Mouse (Mus musculus) lung, adult 2 months (tissue): ENCODE results near the gene Lama2. TPM values are rescaled to one million over a fixed set of nuclear protein-coding genes. Genes with fewer than 3 reads are reported as not detected.
"Not testable (repeated sequence)": the region's sequence is repeated elsewhere in the genome, so short reads cannot be mapped to it uniquely, and the experiment has no call there.

ENCODE experiments used
- DNase-seq: peaks from one replicate; pipeline ENCODE4 v3.0.0; 2022
- H3K4me1 ChIP-seq: fragments of 200-500 bp; 2 replicates; pipeline ENCODE4 v1.6.1; 2011; ENCODE audit warnings: low read length; ENCODE audit not compliant: control insufficient read depth, insufficient read depth
- H3K4me3 ChIP-seq: fragments of 200-500 bp; replicated peaks from 2 replicates; pipeline ENCODE3; 2011; ENCODE audit warnings: low read depth, mild to moderate bottlenecking, control low read depth, low read length; ENCODE audit errors: extremely low read depth
- CTCF ChIP-seq: fragments of 200-500 bp; IDR thresholded peaks from 2 replicates; pipeline ENCODE4 v1.5.1; 2011; ENCODE audit warnings: mild to moderate bottlenecking, low read length, control low read depth; ENCODE audit not compliant: insufficient read depth
- POLR2A ChIP-seq: fragments of 200-500 bp; IDR thresholded peaks from 2 replicates; pipeline ENCODE4 v1.6.1; 2011; ENCODE audit warnings: low read depth, mild to moderate bottlenecking, control low read depth, low read length, borderline replicate concordance; ENCODE audit errors: extremely low read depth
- WGBS: fragments of 180-500 bp; shearing (Covaris S2); methylation state at CpG from one replicate; pipeline ENCODE4 v1.1.7; 2018; 5-methylcytosine and 5-hydroxymethylcytosine counted together
- polyA plus RNA-seq: library from polyadenylated mRNA; depleted of rRNA; stranded (reverse); fragments of >200 nt; gene quantifications from 2 replicates; pipeline ENCODE4 v1.2.3, GENCODE M21; 2012

Gene Lama2
- polyA plus RNA-seq, 1 experiment, result 18.3 TPM

DNA sequence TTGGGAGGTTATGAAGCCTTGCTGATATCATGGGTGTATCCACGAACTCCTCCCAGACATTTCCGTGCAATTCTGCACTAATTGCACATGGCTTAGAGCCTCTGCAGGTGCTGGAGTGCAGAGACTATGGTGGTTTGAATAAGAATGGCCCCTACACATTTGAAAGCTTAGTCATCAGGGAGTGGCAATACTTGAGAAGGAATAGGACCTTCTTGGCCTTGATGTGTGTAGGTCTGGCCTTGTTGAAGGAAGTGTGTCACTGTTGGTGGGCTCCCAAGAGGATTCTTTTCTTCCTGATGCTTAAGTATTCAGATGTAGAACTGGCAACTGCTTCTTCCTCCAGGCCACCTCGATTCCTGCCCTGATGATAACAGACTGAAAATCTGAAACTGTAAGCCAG lies 661.0 kb downstream of the Lama2 start:
- TF ChIP-seq POLR2A, result no peak
- TF ChIP-seq CTCF, result no peak
- WGBS, result 75% methylated on average over 3 of the region's 3 CpGs

DNA sequence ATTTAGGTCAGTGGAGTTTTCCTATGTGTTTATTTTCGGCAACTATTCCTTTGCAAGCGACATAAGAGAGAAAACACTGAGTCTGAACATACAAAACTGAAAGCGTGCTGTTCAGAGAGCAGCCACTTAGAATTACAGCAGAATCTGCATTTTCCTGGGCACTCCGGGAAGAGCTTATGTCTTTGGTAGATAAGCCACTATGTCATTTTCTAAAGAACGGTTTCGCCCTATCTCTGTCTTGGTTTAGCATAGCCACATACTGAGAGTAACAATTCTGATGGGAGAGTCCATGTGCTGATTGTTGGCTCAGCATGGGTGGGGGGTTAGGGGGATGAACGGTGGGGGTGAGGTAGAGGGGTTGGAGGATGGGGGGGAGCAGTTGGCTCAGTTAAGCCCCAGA lies 669.1 kb downstream of the Lama2 start:
- TF ChIP-seq POLR2A (no peak), CTCF (no peak)
- no peak for DNase-seq
- 80% methylated on average over 7 of the region's 7 CpGs for WGBS
- Histone ChIP-seq H3K4me1 (no peaks in the 10 kb centered on the region), H3K4me3 (no peak overlapping the region)

More for the DNA sequence above, 661.0 kb downstream of the Lama2 start:
- Histone ChIP-seq H3K4me1 (no peaks in the 10 kb centered on the region), H3K4me3 (no peak overlapping the region)
- DNase-seq, result no peak

DNA sequence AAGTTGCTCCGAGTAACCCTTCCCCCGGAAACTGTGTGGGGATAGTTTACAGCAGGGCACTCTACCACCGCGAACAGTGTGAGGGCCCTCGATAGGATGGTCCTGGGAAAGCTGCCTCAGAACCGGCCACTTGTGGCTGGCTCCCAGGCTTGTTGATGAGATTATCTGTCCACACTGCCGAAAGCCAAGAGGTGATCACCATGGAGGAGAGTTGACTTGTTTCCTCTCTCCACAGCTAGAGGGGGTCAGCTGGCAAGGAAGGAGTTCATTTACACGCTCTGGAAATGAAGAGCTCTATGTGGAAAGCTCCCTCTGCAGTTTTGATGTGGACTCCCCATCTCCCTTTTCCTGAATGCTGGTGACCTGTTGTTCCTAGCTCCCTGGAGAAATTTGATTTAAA lies 669.9 kb downstream of the Lama2 start:
- 69% methylated on average over 8 of the region's 8 CpGs for WGBS
- no peaks in the 10 kb centered on the region for H3K4me1 ChIP-seq
- TF ChIP-seq CTCF (no peak), POLR2A (no peak)

DNA sequence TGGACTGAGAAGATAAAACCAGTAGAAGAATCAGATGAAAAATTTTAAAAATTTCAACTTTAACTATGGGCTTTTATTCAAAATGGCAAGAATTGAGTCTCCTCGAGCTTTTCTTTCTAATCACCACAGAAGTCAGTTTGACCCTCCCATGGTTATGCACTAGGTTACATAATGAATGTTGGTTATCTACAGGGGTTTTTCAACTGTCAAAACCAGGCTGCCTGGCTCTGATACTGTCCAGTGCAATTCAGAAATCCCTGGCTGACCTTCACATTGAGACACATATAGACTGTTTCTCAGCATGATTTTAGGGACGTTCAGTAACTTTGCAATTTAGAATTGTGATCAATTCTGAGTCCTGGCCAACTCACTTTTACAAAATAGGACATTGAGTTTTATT lies 671.2 kb downstream of the Lama2 start:
- no peak overlapping the region for H3K4me3 ChIP-seq
- H3K4me1 ChIP-seq, result no peaks in the 10 kb centered on the region
- no peak for TF ChIP-seq POLR2A
- no peak for TF ChIP-seq CTCF
- DNase-seq, result no peak
- 70% methylated on average over 2 of the region's 2 CpGs for WGBS

More for the DNA sequence above, 669.9 kb downstream of the Lama2 start:
- no peak for DNase-seq
- no peak overlapping the region for H3K4me3 ChIP-seq

DNA sequence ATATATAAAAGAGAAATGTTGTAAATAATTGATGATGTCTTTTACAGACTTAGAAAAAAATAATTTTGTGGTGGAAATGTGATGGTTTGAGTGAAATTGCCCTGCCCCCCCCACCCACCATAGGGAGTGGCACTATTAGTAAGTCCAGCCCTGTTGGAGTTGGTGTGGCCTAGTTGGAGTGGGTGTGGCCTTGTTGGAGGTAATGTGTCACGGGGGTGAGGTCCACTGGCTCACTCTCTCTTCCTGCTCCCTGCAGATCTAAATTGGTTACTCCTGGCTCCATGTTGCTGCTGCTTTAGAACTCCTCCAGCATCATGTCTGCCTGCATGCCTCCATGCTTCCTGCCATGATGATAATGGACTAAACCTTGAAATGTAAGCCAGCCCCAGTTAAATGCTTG lies 680.0 kb downstream of the Lama2 start:
- H3K4me1 ChIP-seq, result no peaks in the 10 kb centered on the region
- DNase-seq, result no peak
- no peak overlapping the region for H3K4me3 ChIP-seq
- WGBS, result 53% methylated on average over 1 of the region's 1 CpGs
- no peak for TF ChIP-seq CTCF
- no peak for TF ChIP-seq POLR2A

GRCm38 (mm10) chr10:26938464-26938863 lies 681.1 kb downstream of the Lama2 start:
- not testable (repeated sequence) for H3K4me1 ChIP-seq, H3K4me3 ChIP-seq, DNase-seq
- WGBS, result 80% methylated on average over 4 of the region's 4 CpGs

GRCm38 (mm10) chr10:26936056-26936455 lies 683.5 kb downstream of the Lama2 start:
- not testable (repeated sequence) for H3K4me3 ChIP-seq, DNase-seq, H3K4me1 ChIP-seq
- WGBS, result 91% methylated on average over 6 of the region's 6 CpGs
